Mouse (Mus musculus) E14TG2a.4 (cell line): ENCODE measurements around the gene Plcb1.

Experiments
- H3K27me3 ChIP-seq: 2 replicates; pipeline ENCODE4 v1.6.1; 2014; ENCODE audit warnings: low read length, control low read depth; ENCODE audit not compliant: insufficient read depth
- H3K36me3 ChIP-seq: 2 replicates; pipeline ENCODE4 v1.6.1; 2014; ENCODE audit warnings: low read length, control low read depth; ENCODE audit not compliant: insufficient read depth
- H3K4me1 ChIP-seq: replicated peaks from 2 replicates; pipeline ENCODE4 v1.6.1; 2014; ENCODE audit warnings: low read depth, low read length, control low read depth
- H3K4me3 ChIP-seq: replicated peaks from 2 replicates; pipeline ENCODE4 v1.5.1; 2014; ENCODE audit warnings: mild to moderate bottlenecking, low read length
- H3K9me3 ChIP-seq: 2 replicates; pipeline ENCODE4 v1.6.1; 2014; ENCODE audit warnings: low read length, control low read depth
- CTCF ChIP-seq: conservative IDR thresholded peaks from 2 replicates; pipeline ENCODE4 v1.5.1; 2014; ENCODE audit warnings: low read length
- NANOG ChIP-seq: IDR thresholded peaks from 2 replicates; pipeline ENCODE4 v1.6.1; 2014; ENCODE audit warnings: borderline replicate concordance, low read length, mixed read lengths
- POU5F1 ChIP-seq: IDR thresholded peaks from 2 replicates; pipeline ENCODE4 v1.6.1; 2014; ENCODE audit warnings: low read length, borderline replicate concordance

Plcb1 gene

DNA sequence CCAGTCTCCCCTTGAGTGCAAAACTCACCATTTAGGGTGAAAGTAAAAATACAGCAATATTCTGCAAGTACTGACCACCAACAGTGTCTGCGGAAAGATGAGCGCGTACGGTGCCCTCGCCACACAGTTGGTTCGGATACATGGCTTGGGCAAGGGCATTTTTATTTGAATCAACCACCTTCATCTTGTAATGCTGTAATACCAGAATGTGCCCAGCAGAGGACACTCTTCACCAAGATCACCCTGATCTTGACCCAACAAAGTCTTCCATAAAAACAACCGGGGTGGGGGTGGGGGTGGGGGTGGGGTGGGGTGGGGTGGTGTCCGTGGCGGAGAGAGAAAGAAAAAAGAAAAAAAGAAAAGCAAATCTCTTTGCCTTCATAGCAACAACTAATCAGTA lies 602.1 kb downstream of the Plcb1 start:
- no peaks in the 10 kb centered on the region for H3K36me3 ChIP-seq
- H3K9me3 ChIP-seq = no peaks in the 10 kb centered on the region
- H3K27me3 ChIP-seq = peaks cover 5% of the 10 kb centered on the region; the same call in 1 of the 2 replicates
- no peak overlapping the region for H3K4me3 ChIP-seq
- H3K4me1 ChIP-seq = no peaks in the 10 kb centered on the region
- TF ChIP-seq NANOG (no peak), POU5F1 (no peak), CTCF (peak; percentile 59)

DNA sequence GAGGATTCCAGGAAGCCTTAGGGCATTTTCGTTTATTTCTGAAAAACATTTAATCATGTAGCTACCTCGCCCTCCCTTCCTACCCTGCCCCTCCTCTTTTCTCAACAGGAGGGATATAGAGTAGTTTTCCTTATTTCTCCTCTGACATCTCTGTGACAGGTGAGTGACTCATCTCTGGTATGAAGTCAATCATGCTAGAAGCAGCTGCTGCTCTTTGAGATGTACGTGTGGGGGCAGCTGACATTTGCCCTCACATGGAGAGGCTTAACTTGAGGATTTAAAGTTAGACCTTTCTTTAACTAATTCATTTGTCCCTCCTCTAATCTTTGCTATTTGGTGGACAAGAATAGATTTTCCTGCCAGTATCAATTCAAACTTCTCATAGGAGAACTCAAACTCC lies 608.8 kb downstream of the Plcb1 start:
- no peaks in the 10 kb centered on the region for H3K36me3 ChIP-seq
- no peaks in the 10 kb centered on the region for H3K4me1 ChIP-seq
- H3K27me3 ChIP-seq = no peaks in the 10 kb centered on the region
- H3K4me3 ChIP-seq = no peak overlapping the region
- TF ChIP-seq POU5F1 (no peak), CTCF (no peak), NANOG (no peak)
- H3K9me3 ChIP-seq = no peaks in the 10 kb centered on the region

DNA sequence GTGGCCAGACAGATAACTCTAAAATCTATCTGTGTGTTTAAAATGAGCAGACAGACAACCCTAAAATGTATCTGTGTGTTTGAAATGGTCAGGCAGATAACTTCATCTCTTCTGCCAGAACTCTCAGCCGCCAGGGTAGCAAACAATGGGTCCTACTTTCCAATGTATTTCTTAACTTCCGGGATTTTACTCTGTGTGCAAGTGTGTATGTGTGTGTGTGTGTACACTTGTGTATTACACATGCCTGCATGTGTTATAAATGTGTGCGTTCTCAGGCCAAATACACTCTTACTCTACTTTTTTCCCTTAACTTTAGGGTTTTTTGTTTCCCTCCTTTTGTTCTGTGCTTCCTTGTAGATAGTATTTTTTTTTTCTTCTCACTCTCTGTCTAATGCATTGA lies 610.5 kb downstream of the Plcb1 start:
- Histone ChIP-seq H3K27me3 (peaks cover 4% of the 10 kb centered on the region; the same call in 1 of the 2 replicates), H3K36me3 (no peaks in the 10 kb centered on the region), H3K9me3 (no peaks in the 10 kb centered on the region), H3K4me1 (no peaks in the 10 kb centered on the region), H3K4me3 (no peak overlapping the region)
- TF ChIP-seq POU5F1 = no peak
- no peak for TF ChIP-seq CTCF
- TF ChIP-seq NANOG = no peak

DNA sequence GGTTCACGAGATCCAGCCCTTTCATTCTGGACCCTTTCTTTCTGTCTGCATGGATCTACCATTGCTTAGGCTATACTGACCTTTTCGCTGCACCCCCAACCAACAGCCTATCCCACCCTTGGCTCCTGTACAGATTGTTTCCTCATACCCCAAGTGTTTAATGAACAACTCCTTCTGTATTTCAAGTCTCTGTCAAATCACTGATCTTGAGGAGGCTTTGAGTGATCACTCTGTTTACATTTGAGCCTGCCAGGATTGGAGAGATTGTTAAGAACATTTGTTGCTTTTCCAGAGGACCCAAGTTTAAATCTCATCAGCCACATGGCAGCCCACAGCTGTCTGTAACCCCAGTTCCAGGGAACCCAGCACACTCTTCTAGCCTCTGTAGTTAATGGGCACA lies 612.1 kb downstream of the Plcb1 start:
- no peak overlapping the region for H3K4me3 ChIP-seq
- no peaks in the 10 kb centered on the region for H3K9me3 ChIP-seq
- no peaks in the 10 kb centered on the region for H3K36me3 ChIP-seq
- TF ChIP-seq CTCF (no peak), NANOG (no peak), POU5F1 (no peak)
- no peaks in the 10 kb centered on the region for H3K4me1 ChIP-seq
- peaks cover 4% of the 10 kb centered on the region; the same call in 1 of the 2 replicates for H3K27me3 ChIP-seq

DNA sequence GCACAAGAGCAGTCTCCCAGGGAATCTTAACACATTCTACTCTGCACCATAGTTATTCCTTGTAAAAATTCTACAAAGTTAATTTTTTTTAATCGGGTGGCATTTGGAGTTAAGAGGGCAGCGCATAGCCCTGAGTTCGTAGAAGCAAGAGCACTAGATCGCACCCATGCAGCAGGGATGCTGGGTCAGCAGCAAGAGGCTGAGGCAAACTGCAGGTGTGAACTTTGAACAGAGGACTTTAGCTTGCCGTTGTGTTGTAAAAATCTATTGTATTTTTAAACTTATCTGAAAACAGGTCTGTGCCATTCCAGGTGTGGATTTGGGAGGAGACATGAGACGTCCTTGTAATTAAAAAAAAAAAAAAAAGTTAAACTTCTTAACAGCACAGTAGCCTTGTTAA lies 613.9 kb downstream of the Plcb1 start:
- Histone ChIP-seq H3K27me3 (peaks cover 4% of the 10 kb centered on the region; the same call in 1 of the 2 replicates), H3K4me3 (no peak overlapping the region), H3K9me3 (no peaks in the 10 kb centered on the region), H3K4me1 (no peaks in the 10 kb centered on the region), H3K36me3 (no peaks in the 10 kb centered on the region)
- TF ChIP-seq POU5F1 = no peak

DNA sequence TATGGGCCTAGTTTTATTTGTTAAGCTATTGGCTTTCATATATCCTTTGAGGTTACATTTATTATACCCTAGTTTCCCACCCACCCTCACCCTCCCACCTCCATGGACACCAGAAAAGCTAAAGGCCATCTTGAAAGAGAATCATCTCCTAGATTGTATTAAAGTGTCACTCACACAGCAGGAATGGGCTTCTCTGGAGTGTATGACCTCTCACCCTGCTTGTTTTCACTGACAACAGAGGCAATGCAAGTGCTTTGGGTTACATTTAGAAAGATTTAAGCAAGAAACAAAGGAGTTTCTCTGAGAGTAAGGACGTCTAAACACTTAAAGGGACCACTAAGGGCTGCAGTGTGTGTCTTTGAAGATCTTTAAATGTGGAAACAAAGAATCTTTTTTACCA lies 617.0 kb downstream of the Plcb1 start:
- H3K9me3 ChIP-seq = no peaks in the 10 kb centered on the region
- H3K4me3 ChIP-seq = no peak overlapping the region
- peaks cover 4% of the 10 kb centered on the region; the same call in 1 of the 2 replicates for H3K27me3 ChIP-seq
- no peaks in the 10 kb centered on the region for H3K36me3 ChIP-seq
- TF ChIP-seq NANOG (no peak), POU5F1 (no peak), CTCF (no peak)
- no peaks in the 10 kb centered on the region for H3K4me1 ChIP-seq

DNA sequence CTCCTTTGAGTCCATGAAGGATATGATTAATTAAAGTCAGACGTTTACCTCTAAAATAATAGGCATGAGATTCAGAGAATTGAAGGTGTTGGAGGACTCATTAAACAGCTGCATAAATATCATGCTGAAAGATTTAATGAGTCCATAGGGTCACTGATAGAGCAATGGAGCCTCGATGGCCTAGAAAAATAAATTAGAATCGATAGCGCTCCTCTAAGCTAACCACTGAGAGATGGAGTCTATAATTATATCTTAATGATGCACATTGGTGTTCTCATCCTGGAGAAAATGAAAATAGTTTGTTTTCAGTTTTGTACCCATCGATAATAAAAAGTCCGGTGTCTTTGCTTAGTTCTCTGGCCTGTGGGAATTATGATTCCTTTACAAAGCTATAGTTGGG lies 617.5 kb downstream of the Plcb1 start:
- Histone ChIP-seq H3K4me1 (no peaks in the 10 kb centered on the region), H3K4me3 (no peak overlapping the region), H3K36me3 (no peaks in the 10 kb centered on the region), H3K27me3 (peaks cover 4% of the 10 kb centered on the region; the same call in 1 of the 2 replicates), H3K9me3 (no peaks in the 10 kb centered on the region)
- TF ChIP-seq POU5F1 (no peak), CTCF (no peak), NANOG (no peak)

DNA sequence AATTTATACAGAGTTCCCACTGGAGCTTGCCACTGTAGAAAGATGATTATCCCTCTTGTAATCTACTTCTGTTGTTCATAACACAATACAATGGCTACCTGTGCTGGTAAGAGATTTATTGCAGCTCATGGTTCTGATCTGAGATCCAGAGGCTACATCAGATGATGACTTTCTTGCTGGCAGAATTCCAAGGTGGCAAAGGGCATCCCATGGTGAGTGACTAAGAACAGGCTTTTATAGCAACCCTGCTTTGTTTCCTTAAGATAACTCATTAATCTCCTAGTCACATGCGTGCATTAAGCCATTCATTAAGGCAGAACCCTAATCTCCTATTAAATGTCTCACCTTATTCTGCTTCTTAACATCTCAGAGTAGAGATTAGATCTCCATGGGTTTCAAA lies 618.2 kb downstream of the Plcb1 start:
- H3K36me3 ChIP-seq = no peaks in the 10 kb centered on the region
- no peaks in the 10 kb centered on the region for H3K9me3 ChIP-seq
- peaks cover 4% of the 10 kb centered on the region; the same call in 1 of the 2 replicates for H3K27me3 ChIP-seq
- no peaks in the 10 kb centered on the region for H3K4me1 ChIP-seq
- no peak for TF ChIP-seq POU5F1
- no peak for TF ChIP-seq CTCF
- no peak for TF ChIP-seq NANOG
- H3K4me3 ChIP-seq = no peak overlapping the region

DNA sequence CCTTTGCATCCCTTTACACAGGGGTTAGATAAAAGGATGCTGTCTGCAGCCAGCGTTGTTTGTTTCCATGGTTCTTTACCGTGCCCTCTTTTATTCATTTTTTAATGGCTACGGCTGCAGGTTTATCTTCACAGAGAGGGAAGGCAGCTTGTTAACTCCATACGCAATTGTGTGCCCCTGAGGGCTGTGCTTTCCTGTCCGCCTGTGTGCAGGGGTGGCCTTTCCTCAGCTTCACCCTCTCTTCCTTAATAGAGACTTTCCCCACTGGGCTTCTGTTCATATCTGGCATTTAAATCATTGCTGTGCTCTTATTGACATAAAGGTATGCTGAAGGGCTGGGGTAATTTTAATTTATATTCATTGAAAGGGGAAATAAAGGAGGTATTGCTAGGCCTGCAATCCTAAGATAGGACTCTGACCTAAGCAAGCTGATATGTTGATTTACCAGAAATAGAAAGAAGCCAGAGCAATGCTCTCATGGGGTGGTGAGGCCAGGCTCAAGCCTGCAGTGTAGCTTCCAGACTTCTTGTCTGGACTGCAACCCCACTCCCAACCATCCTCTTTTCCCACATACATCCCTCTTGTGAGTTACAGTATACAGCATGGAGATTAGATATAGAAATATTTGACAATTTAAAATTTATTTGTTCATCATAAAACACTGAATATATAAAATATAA lies 623.7 kb downstream of the Plcb1 start:
- H3K4me3 ChIP-seq = no peak overlapping the region
- H3K27me3 ChIP-seq = no peaks in the 10 kb centered on the region
- no peaks in the 10 kb centered on the region for H3K4me1 ChIP-seq
- no peaks in the 10 kb centered on the region for H3K36me3 ChIP-seq
- H3K9me3 ChIP-seq = no peaks in the 10 kb centered on the region
- TF ChIP-seq POU5F1 (no peak), NANOG (no peak), CTCF (no peak)
